In genomic region chr16:33469973-33470372, GRCm38 (mm10) we compare ENCODE assay signal across 25 mouse cellular contexts. TPM values are rescaled to one million over a fixed set of nuclear protein-coding genes. Genes with fewer than 3 reads are reported as not detected.
DNase-seq lines count a peak whose midpoint lies in the region; ATAC-seq and TF ChIP-seq lines count a peak whose summit lies in the region.
"Had no signal": no experiment of that assay in that cellular context is flagged by ENCODE, and none has a peak within 500 bp of the region (broad histone marks: within the 10 kb centered on the region; RNA-seq: fewer than 3 reads in every experiment).

No protein-coding gene starts in this region.

- TF ChIP-seq EP300 in lung, postnatal 0 days (IDR thresholded peaks at IDR 0.05), result no peak

- no peak overlapping the region for H3K4me2 ChIP-seq in kidney, postnatal 0 days (ENCODE audit: low read length)
- no peak overlapping the region for H3K4me2 ChIP-seq in lung, postnatal 0 days (replicated peaks; ENCODE audit: low read depth, low read length)
- H3K4me2 ChIP-seq: embryonic facial prominence, embryonic 13.5 days; forebrain, embryonic 15.5 days; hindbrain, embryonic 12.5 days had no signal

- H3K4me1 ChIP-seq in kidney, postnatal 0 days (replicated peaks; ENCODE audit: insufficient read depth, low read length), result no peaks in the 10 kb centered on the region
- no peaks in the 10 kb centered on the region for H3K4me1 ChIP-seq in lung, postnatal 0 days (ENCODE audit: insufficient read depth, low read depth, low read length)

- ATAC-seq in kidney, postnatal 0 days (replicated peaks; ENCODE audit: low FRiP score, low read depth), result no peak
- no peak for ATAC-seq in lung, postnatal 0 days
- ATAC-seq: activated CD4-positive, CD25-positive, alpha-beta regulatory T cell, adult 4 months; forebrain, embryonic 15.5 days; hindbrain, embryonic 16.5 days; inflammation-experienced regulatory T-cells, adult 6 months; Patski had no signal

- peak; percentile 19 for DNase-seq in embryo, embryonic 10.5 days (ENCODE audit: low spot score)
- DNase-seq in embryo, embryonic 10 days (ENCODE audit: low spot score), result no peak
- DNase-seq in kidney, postnatal 0 days (ENCODE audit: low spot score), result peak; percentile 58
- DNase-seq in kidney, postnatal 4 days, result no peak
- DNase-seq in lung, postnatal 0 days (ENCODE audit: low spot score), result peak; percentile 23
- no peak for DNase-seq in lung, postnatal 10 days
- DNase-seq in heart, adult 9 months (ENCODE audit: low spot score in 2 of 2), result no peak
- DNase-seq: adrenal gland, adult 2 months; adrenal gland, postnatal 25 days; cerebellum, adult 18-20 months; cerebellum, adult 9-11 months; cerebellum, postnatal 36 days; embryo, embryonic 11 days; gastrocnemius, postnatal 14 days; heart, postnatal 10 days; heart, postnatal 4 days had no signal

- H3K36me3 ChIP-seq in kidney, postnatal 0 days (ENCODE audit: insufficient read depth, low read length), result peaks cover 6% of the 10 kb centered on the region; the same call in 1 of the 2 replicates
- H3K36me3 ChIP-seq in lung, postnatal 0 days (ENCODE audit: insufficient read depth, low read length), result no peaks in the 10 kb centered on the region
- H3K36me3 ChIP-seq: forebrain, embryonic 15.5 days had no signal

- no peak for TF ChIP-seq CTCF in kidney, postnatal 0 days (IDR thresholded peaks at IDR 0.05; ENCODE audit: low read depth)
- TF ChIP-seq CTCF in lung, postnatal 0 days (IDR thresholded peaks at IDR 0.05), result no peak

- no peak overlapping the region for H3K27ac ChIP-seq in kidney, postnatal 0 days
- H3K27ac ChIP-seq in lung, postnatal 0 days (ENCODE audit: low read length), result no peak overlapping the region
- H3K27ac ChIP-seq: forebrain, embryonic 15.5 days; heart, embryonic 10.5 days; hindbrain, embryonic 12.5 days had no signal

- no peaks in the 10 kb centered on the region for H3K9me3 ChIP-seq in kidney, postnatal 0 days (replicated peaks; ENCODE audit: low read length)
- H3K9me3 ChIP-seq in lung, postnatal 0 days (ENCODE audit: low read length), result no peaks in the 10 kb centered on the region
- H3K9me3 ChIP-seq: embryonic facial prominence, embryonic 13.5 days; forebrain, embryonic 15.5 days; heart, embryonic 10.5 days; hindbrain, embryonic 12.5 days had no signal

- no peaks in the 10 kb centered on the region for H3K27me3 ChIP-seq in kidney, postnatal 0 days (ENCODE audit: insufficient read depth, low read length)
- no peaks in the 10 kb centered on the region for H3K27me3 ChIP-seq in lung, postnatal 0 days (replicated peaks; ENCODE audit: insufficient read depth, low read length)
- H3K27me3 ChIP-seq: embryonic facial prominence, embryonic 13.5 days; forebrain, embryonic 15.5 days; hindbrain, embryonic 12.5 days; Patski had no signal

- no peak overlapping the region for H3K9ac ChIP-seq in kidney, postnatal 0 days (ENCODE audit: low read depth, low read length)
- H3K9ac ChIP-seq in lung, postnatal 0 days (replicated peaks; ENCODE audit: low read depth), result no peak overlapping the region
- H3K9ac ChIP-seq: embryonic facial prominence, embryonic 13.5 days; forebrain, embryonic 15.5 days; hindbrain, embryonic 12.5 days had no signal

- no peak overlapping the region for H3K4me3 ChIP-seq in kidney, postnatal 0 days (replicated peaks; ENCODE audit: low read depth, low read length)
- H3K4me3 ChIP-seq in lung, postnatal 0 days (ENCODE audit: low read depth, low read length), result no peak overlapping the region
- H3K4me3 ChIP-seq: embryonic facial prominence, embryonic 13.5 days; erythroblast, embryonic 14.5 days; forebrain, embryonic 15.5 days; heart, embryonic 10.5 days; hindbrain, embryonic 12.5 days had no signal

RNA-seq across cellular contexts. Expression of gene Slc12a8, which starts 47.2 kb away (rescaled TPM):
- polyA plus RNA-seq in kidney, postnatal 0 days (2015; fragmentation: Nextera tagmentation; extraction: Ambion mirVana), result 0.89 and 0.91 TPM in 2 replicates
- polyA plus RNA-seq in lung, postnatal 0 days (2015; fragmentation: Nextera tagmentation; extraction: Ambion mirVana), result 0.40 and 0.79 TPM in 2 replicates
- polyA plus RNA-seq: erythroblast, embryonic 14.5 days had no signal

Comparison
In these comparisons a context has a peak if more than half of its experiments do, and no peak if none do; other contexts are left out.
1. DNase-seq: peak in embryo, embryonic 10.5 days (single experiment), kidney, postnatal 0 days (single experiment) and lung, postnatal 0 days (single experiment); none in embryo, embryonic 10 days (single experiment), kidney, postnatal 4 days (0 of 2), lung, postnatal 10 days (single experiment) and heart, adult 9 months (0 of 2).